Mouse (Mus musculus) CD4-positive, CD25-positive, alpha-beta regulatory T cell, adult 4 months (primary cell): ENCODE measurements around the gene Pacs2. TPM values are rescaled to one million over a fixed set of nuclear protein-coding genes. Genes with fewer than 3 reads are reported as not detected.
A peak's percentile ranks its signal among the peaks of the same experiment; 100 is the strongest.

ENCODE experiments used
- ATAC-seq: one replicate; pipeline ENCODE4 v1.8.0; 2017
- polyA plus RNA-seq, 2 experiments: library from polyadenylated mRNA; unstranded; fragments of 100-300 nt; shearing (Covaris generic); gene quantifications; one replicate each; pipeline ENCODE4 v1.2.1; 2017

Gene Pacs2
- polyA plus RNA-seq, 2 experiments from 2014 or later = 5.8 to 7.3 TPM

GRCm38 (mm10) chr12:113090053-113090452, 75.7 kb downstream of the Pacs2 start:
- ATAC-seq = no peak

DNA sequence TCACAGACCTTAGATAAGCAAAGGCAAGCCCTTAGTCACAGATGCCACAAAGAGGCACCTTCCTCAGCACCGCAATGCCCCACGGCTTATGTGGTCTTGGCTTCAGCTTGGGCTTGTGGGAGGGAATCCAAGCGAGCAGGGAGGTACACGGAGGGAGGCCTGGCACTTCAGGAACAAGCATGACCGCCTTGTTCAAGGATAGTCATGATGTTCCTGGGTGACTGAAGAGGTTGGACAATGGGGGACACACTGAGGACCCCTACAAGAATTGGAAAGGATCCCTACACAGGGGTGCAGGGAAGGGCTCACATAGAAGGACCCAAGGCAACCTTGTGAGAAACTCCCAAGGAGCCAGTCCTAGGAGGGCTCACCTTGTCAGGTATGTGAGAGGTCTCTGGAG, 82.7 kb downstream of the Pacs2 start:
- no peak for ATAC-seq

- ATAC-seq = peak; percentile 74
Measured at GRCm38 (mm10) chr12:113097749-113098281, 83.5 kb downstream of the Pacs2 start, which contains the start of gene Mta1. Gene Mta1 (plus strand): TSS chr12:113098278.

GRCm38 (mm10) chr12:113098530-113099151, 84.3 kb downstream of the Pacs2 start:
- ATAC-seq = peak; percentile 24

DNA sequence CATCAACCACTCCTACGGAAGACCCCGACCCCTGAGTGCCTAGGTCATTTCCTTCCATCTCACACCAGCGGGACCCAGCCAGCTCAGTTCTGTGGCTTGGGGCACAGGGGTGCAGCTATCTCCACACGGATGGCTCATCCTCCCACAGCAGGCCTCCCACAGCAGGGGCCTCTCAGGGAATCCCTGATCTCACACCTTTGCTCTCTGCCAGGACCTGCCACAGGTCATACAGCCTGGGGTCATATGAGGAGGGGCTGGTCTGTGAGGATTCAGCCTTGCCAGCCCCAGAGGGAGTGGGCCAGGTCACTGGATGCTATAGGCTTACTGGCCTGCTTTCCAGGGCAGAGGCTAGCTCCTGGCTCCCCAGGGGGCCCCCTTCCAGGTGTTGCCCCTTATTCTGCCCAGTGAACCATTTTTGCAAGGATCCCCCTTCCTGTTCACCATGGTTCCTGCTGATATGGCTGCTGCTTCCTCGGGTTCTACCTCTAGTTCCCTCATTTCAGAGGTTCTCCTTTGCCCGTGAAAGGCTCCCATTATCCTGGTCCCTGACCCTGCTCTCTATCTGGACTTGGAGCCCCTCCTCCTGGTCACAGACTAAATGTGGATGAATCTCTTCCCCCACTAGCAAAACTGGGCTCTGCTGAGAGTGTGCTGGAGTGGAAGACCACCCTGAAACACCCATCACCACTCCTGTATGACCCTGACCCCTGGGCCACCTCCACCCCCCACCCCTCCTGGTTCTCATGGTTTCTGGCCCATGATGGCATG, 85.3 kb downstream of the Pacs2 start:
- no peak for ATAC-seq

DNA sequence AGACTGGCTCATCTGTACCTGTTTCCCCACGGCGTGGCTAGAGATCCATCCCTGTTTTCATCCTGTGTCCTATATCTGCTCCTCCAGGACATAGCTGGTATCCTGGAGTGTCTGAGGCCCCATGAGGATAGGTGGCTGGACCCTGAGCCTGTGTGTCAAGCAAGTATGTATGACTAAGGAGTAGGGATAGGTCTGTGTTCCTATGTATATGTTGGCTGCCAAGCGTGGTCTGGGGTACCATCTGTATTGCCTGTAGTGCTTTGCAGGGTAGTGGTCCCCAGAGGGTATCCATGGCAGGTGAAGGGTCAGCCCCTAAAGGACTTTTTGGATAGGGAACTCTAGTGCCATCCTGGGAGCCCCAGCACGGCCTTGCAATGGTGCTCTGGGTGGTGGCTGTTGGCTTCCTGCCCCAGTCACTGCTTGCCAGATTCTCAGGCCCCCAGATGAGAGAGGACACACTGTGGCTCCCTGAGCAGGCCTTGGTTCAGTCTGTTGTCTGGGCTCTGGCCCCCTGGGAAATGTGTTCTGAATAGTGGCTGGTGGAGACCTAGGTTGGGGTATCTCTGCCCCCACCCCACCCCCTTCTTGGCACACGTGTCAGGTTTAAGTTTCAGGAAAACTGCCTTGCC, 86.3 kb downstream of the Pacs2 start:
- no peak for ATAC-seq

- no peak for ATAC-seq
Measured at GRCm38 (mm10) chr12:113101251-113101960, 87.1 kb downstream of the Pacs2 start.

GRCm38 (mm10) chr12:113102461-113102860, 88.2 kb downstream of the Pacs2 start:
- ATAC-seq = peak; percentile 63

GRCm38 (mm10) chr12:113103846-113104451, 89.6 kb downstream of the Pacs2 start:
- no peak for ATAC-seq

DNA sequence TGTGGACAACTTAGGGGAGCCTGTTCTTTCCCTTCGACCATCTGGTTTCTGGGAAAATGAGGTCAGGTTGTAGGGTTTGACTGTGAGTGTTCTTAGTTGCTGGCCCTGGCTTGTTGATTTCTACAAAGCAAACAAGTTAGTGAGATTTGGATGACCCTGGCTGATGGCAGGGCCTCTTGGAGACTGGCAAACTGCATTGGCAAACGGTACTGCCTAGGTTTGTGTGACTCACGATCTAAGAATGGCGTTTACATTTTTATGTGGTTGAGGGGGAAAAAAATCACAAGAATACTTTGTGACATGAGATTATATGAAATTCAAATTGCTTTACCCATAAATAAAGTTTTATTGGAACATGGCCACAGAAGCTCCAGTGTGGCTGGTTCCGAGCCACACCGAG, 92.1 kb downstream of the Pacs2 start:
- ATAC-seq = no peak

- peak; percentile 32 for ATAC-seq
Measured at GRCm38 (mm10) chr12:113107431-113108124, 93.3 kb downstream of the Pacs2 start.

DNA sequence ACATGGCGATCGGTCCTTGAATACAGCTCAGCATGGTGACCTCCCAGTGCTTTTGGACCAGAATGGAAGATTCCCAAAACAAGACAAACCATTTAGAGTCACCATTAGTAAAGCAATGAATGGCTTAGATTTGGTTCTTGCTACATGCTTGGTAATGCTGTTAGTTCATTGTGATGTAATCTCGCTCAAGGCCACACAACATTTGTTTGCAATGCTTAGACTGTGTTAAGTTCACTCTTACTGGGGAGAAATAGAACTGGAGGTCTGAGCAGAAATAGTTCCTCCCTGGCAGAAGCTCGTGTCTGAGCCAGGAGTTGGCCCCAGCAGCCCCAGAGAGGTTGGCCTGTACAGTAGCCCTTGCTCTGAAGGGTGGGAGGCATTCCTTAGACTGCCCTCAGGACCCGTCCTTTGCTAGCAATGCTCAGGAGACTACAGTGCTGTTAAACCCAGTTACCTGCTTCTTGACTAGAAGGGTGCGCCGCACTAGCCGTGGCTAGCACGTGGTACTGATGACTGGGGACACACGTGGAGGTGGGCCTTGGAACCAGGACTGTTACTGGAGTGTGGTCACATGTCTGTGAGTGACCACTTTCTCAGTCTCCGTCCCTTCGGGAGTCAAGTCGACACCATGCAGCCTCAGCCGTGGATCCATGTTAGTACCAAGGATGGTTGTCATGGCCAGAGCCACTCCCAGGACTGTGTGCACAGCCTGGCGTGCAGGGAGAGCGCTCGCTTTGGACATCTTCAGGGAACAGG, 94.4 kb downstream of the Pacs2 start:
- ATAC-seq = no peak

DNA sequence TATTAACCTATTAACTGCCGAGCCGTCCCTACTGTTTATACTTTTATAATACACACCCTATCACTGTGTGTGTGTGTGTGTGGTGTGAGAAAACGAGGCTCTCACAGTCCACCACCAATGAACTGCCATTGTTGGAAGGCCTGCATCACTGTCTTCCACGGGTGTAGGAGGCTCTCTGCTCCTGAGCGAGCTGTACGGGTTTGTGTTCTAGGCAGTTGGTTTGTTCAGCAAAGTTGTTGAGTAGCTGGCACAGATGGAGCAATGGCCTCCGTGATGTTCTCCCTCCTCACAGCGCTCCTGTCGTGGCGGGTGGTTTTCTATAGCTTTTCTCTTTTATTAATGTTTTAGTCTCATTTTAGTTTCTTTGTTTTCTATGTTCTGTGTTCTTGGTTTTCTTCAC, 95.5 kb downstream of the Pacs2 start:
- no peak for ATAC-seq

GRCm38 (mm10) chr12:113114141-113114540, 99.8 kb downstream of the Pacs2 start:
- no peak for ATAC-seq

DNA sequence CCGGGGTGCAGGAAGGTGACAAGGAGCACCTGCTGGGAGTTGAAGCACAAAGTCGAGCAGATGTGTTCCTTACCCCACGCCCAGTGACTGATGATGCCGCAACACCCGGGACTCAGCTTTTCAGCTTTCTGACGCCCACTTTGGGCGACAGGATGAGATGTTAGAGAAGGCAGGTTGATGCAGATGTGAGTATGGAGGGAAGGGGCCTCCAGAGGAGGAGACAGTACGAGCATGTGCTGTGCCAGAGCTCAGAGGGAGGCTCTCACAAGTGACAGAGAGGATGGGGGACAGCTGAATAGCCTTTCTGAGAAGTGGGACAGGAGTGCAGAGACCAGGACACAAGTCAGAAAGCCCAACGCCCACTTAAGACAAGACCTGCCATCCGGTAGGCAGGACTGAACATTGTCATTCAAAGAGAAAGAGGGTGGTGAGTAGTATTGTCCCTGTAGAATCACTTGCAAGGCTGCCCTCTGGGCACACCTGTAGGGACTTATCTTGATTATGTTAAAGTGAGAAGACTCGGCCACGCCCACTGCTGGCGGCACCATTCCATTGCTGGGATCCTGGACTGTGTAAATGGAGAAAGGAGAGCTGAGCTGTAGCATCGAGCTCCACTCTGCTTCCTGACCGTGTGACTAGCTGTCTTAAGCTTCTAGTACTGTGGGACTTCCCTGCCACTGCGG, 100.7 kb downstream of the Pacs2 start:
- ATAC-seq = no peak

GRCm38 (mm10) chr12:113119516-113120410, 105.5 kb downstream of the Pacs2 start:
- peak; percentile 83 for ATAC-seq
